Mouse (Mus musculus) megakaryocyte, embryonic 14.5 days (primary cell): Measurements from ENCODE around the gene Casc4. TPM values are rescaled to one million over a fixed set of nuclear protein-coding genes. Genes with fewer than 3 reads are reported as not detected.
A peak's percentile ranks its signal among the peaks of the same experiment; 100 is the strongest.
"Not testable (repeated sequence)": the region's sequence is repeated elsewhere in the genome, so short reads cannot be mapped to it uniquely, and the experiment has no call there.

Experiments
- H3K27me3 ChIP-seq: replicated peaks from 2 replicates; pipeline ENCODE3; 2012; ENCODE audit warnings: inconsistent platforms
- H3K36me3 ChIP-seq: replicated peaks from 2 replicates; pipeline ENCODE3; 2012; ENCODE audit warnings: low read length, inconsistent platforms, mixed read lengths
- H3K4me1 ChIP-seq: 2 replicates; pipeline ENCODE4 v1.6.1; 2012; ENCODE audit warnings: inconsistent platforms
- H3K4me3 ChIP-seq: replicated peaks from 2 replicates; pipeline ENCODE3; 2012; ENCODE audit warnings: moderate library complexity, mild to moderate bottlenecking, inconsistent platforms
- H3K9me3 ChIP-seq: 2 replicates; pipeline ENCODE4 v1.6.1; 2012; ENCODE audit warnings: inconsistent platforms
- FLI1 ChIP-seq: IDR thresholded peaks from 2 replicates; pipeline ENCODE4 v1.6.1; 2012; ENCODE audit warnings: low read length, inconsistent platforms, mixed read lengths
- GATA1 ChIP-seq: IDR thresholded peaks from 3 replicates; pipeline ENCODE4 v1.6.1; 2012; ENCODE audit warnings: mixed read lengths, low read length, inconsistent platforms, borderline replicate concordance
- polyA plus RNA-seq: library from polyadenylated mRNA; stranded (reverse); fragments of >175 nt; gene quantifications from 2 replicates; pipeline ENCODE4 v1.2.3, GENCODE M21; 2012; ENCODE audit warnings: low replicate concordance; ENCODE audit not compliant: insufficient read depth

Casc4 gene
- polyA plus RNA-seq, 1 experiment, result 2.8 TPM

- no peak overlapping the region for H3K4me3 ChIP-seq
- no peak for TF ChIP-seq GATA1
- no peak for TF ChIP-seq FLI1
- H3K9me3 ChIP-seq, result peaks cover 5% of the 10 kb centered on the region; the same call in 1 of the 2 replicates
- peaks cover 4% of the 10 kb centered on the region for H3K36me3 ChIP-seq
- no peaks in the 10 kb centered on the region; the same call in 1 of the 2 replicates for H3K4me1 ChIP-seq
- H3K27me3 ChIP-seq, result no peaks in the 10 kb centered on the region
Measured at GRCm38 (mm10) chr2:121896825-121897224, 30.1 kb downstream of the Casc4 start.

DNA sequence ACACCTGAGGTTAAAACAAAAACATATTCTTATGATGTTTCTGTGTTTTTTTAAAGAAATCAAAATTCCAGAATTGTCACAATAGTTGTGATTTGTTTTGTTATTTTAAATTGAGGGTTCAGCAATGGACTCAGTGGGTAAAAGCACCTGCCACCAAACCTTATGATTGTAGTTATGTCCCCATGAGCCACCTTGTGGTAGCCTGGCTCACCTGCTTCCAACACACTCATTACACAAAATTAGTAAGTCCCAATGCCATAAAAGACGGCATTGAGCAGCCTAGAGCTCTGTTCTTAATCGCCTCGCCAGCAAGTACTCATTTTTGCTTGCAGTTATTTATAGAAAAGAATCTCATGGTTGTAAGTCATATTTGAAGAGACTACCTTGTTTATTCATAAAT is 43.2 kb downstream of the Casc4 start:
- Histone ChIP-seq H3K9me3 (no peaks in the 10 kb centered on the region), H3K36me3 (peaks cover 20% of the 10 kb centered on the region), H3K4me3 (no peak overlapping the region), H3K4me1 (no peaks in the 10 kb centered on the region; the same call in 1 of the 2 replicates), H3K27me3 (no peaks in the 10 kb centered on the region)
- TF ChIP-seq GATA1, result no peak
- TF ChIP-seq FLI1, result no peak

DNA sequence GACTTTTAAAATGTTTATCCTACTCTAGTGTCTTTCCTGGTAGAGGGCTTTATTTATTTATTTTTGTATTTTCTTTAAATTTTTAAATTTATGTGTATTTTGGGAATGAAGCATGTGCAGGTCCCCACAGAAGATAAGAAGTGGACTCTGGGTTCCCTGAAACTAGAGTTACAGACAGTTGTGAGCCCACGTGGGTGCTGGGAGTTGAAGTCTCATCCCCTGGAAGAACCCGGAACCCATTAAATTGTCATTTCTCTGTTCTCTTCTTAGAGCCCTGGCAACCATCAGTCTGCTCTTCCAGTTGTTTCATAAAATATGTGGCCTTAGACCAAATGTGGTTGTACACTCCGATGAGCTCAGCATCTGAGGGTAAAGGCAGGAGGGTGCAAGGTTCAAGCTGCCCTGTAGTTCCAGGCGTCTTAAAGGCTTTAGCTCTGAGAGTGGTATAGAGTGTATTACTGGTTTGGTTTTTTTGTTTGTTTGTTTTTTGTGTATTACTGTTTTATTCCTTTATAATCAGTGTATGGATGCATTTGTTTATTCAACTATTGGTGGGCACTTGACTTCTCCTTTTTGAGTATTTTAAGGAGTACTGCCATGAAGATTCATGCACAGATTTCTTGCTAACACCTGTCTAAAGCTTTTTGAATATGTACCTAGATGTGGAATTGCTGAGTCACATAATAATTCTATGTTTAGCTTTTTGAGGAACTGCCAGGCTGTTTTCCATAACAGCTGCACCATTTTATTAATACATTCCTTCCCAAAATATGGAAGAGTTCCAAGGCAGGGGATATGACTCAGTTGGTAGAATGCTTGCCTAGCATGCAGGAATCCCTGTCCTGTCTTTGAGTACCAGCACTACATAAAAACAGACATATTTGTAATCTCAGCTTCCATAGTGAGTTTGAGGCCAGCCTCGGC is 49.5 kb downstream of the Casc4 start:
- Histone ChIP-seq H3K4me3 (no peak overlapping the region), H3K9me3 (no peaks in the 10 kb centered on the region), H3K36me3 (peaks cover 13% of the 10 kb centered on the region), H3K27me3 (no peaks in the 10 kb centered on the region), H3K4me1 (no peaks in the 10 kb centered on the region; the same call in 1 of the 2 replicates)
- TF ChIP-seq FLI1, result no peak
- no peak for TF ChIP-seq GATA1

GRCm38 (mm10) chr2:121937624-121938023 is 70.9 kb downstream of the Casc4 start:
- H3K4me3 ChIP-seq, H3K9me3 ChIP-seq: not testable (repeated sequence)

GRCm38 (mm10) chr2:121943364-121943763 is 76.6 kb downstream of the Casc4 start:
- TF ChIP-seq FLI1 (no peak), GATA1 (no peak)
- H3K4me3 ChIP-seq, result no peak overlapping the region
- H3K4me1 ChIP-seq, result no peaks in the 10 kb centered on the region
- no peaks in the 10 kb centered on the region for H3K9me3 ChIP-seq
- no peaks in the 10 kb centered on the region for H3K36me3 ChIP-seq
- H3K27me3 ChIP-seq, result peaks cover 1% of the 10 kb centered on the region

More at GRCm38 (mm10) chr2:121937624-121938023, 70.9 kb downstream of the Casc4 start:
- H3K36me3 ChIP-seq, H3K4me1 ChIP-seq, H3K27me3 ChIP-seq: not testable (repeated sequence)

DNA sequence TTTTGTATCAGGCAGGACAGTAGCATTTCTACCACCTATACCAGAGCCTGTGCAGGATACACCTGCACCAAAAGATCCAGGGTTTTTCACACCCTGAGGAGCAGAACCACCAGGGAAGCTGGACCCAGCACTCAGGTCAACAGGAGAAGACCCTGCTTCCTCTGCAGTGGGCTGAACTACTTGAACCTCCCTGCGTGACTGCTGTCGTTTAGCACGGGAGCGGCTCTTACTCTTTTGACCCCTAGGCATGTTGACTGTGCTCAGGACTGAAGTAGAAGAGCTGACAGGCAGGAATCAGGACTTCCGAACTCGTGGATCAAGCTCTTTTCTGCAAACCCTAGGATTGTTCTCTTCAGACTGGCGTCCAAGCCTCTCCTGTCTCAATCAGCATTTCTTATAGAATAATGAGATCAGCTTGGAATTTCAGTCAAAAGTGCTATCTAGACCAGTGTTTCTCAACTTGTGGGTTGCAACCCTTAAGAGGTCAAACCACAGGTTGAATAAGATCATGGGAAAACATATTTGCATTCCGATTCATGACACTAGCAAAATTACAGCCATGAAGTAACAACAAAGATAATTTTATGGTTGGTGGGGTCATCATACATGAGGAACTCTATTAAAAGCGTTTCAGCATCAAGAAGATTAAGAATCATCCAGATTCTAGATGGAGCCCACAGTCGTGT is 88.3 kb downstream of the Casc4 start:
- Histone ChIP-seq H3K9me3 (no peaks in the 10 kb centered on the region), H3K27me3 (no peaks in the 10 kb centered on the region), H3K36me3 (peaks cover 7% of the 10 kb centered on the region), H3K4me1 (peaks cover 25% of the 10 kb centered on the region), H3K4me3 (peak overlapping the region; percentile 99)
- no peak for TF ChIP-seq GATA1
- TF ChIP-seq FLI1, result no peak

GRCm38 (mm10) chr2:121955765-121956223 is 89.0 kb downstream of the Casc4 start, which contains the start of the genes Ctdspl2 and Mageb3:
Gene Ctdspl2, plus strand, starts transcription at chr2:121956001.
Gene Mageb3, minus strand, starts transcription at chr2:121956092.
- H3K4me3 ChIP-seq, result peak within 1 kb of the TSS; percentile 99
- H3K9me3 ChIP-seq, result no peaks in the 10 kb centered on the region
- TF ChIP-seq GATA1, result no peak
- peaks cover 25% of the 10 kb centered on the region for H3K4me1 ChIP-seq
- H3K36me3 ChIP-seq, result peaks cover 13% of the 10 kb centered on the region
- no peaks in the 10 kb centered on the region for H3K27me3 ChIP-seq

GRCm38 (mm10) chr2:121956224-121957018 is 89.7 kb downstream of the Casc4 start:
- H3K4me3 ChIP-seq, result peak overlapping the region; percentile 99
- H3K4me1 ChIP-seq, result peaks cover 25% of the 10 kb centered on the region
- no peaks in the 10 kb centered on the region for H3K27me3 ChIP-seq
- no peaks in the 10 kb centered on the region for H3K9me3 ChIP-seq
- TF ChIP-seq GATA1 (no peak), FLI1 (no peak)
- H3K36me3 ChIP-seq, result peaks cover 13% of the 10 kb centered on the region

- H3K36me3 ChIP-seq, result peaks cover 18% of the 10 kb centered on the region
- no peaks in the 10 kb centered on the region for H3K27me3 ChIP-seq
- TF ChIP-seq FLI1 (no peak), GATA1 (no peak)
- H3K4me3 ChIP-seq, result peak overlapping the region; percentile 99
- no peaks in the 10 kb centered on the region for H3K9me3 ChIP-seq
- H3K4me1 ChIP-seq, result peaks cover 25% of the 10 kb centered on the region
Measured at GRCm38 (mm10) chr2:121957216-121957792, 90.5 kb downstream of the Casc4 start.

Other genes with a start within 250 kb of the Casc4 start
- 1.1 TPM in 1 of 2 replicates, not detected in the other for gene Frmd5, start 59.9 kb upstream of the Casc4 start, polyA plus RNA-seq
- gene Ctdspl2, start 89.0 kb downstream of the Casc4 start, polyA plus RNA-seq, result 0.40 TPM in 1 of 2 replicates, not detected in the other
- gene Mageb3, start 89.1 kb downstream of the Casc4 start, polyA plus RNA-seq, result not detected in 2 replicates
- 81.2 and 82.8 TPM in 2 replicates for gene Eif3j1, start 161.6 kb downstream of the Casc4 start, polyA plus RNA-seq